Mouse (Mus musculus): ENCODE results near the gene Commd6. TPM values are rescaled to one million over a fixed set of nuclear protein-coding genes. Genes with fewer than 3 reads are reported as not detected.

The Commd6 gene
- 186 and 196 TPM in 2 replicates for polyA plus RNA-seq (2015; fragmentation: Nextera tagmentation; extraction: Ambion mirVana)

GRCm38 (mm10) chr14:101640153-101640843 is at the start of gene Commd6:
Gene Commd6 (minus strand): TSS chr14:101640686.
- Histone ChIP-seq H3K4me1 (replicated peaks; ENCODE audit: control insufficient read depth, insufficient read depth, low read length) (no peaks in the 10 kb centered on the region; the same call in 1 of the 2 replicates), H3K27me3 (replicated peaks; ENCODE audit: control insufficient read depth, insufficient read depth, low read length) (no peaks in the 10 kb centered on the region), H3K27ac (ENCODE audit: low read depth, low read length) (peak within 1 kb of the TSS; percentile 69), H3K36me3 (ENCODE audit: control insufficient read depth, insufficient read depth) (peaks cover 4% of the 10 kb centered on the region; the same call in 1 of the 2 replicates), H3K4me3 (ENCODE audit: low read depth, low read length) (peak within 1 kb of the TSS; percentile 65), H3K4me2 (replicated peaks; ENCODE audit: low read depth) (peak within 1 kb of the TSS; percentile 64), H3K9ac (ENCODE audit: low read depth, low read length) (peak within 1 kb of the TSS; percentile 59), H3K9me3 (ENCODE audit: control insufficient read depth) (no peaks in the 10 kb centered on the region)
- TF ChIP-seq CTCF (IDR thresholded peaks at IDR 0.05; ENCODE audit: low read depth): peak; percentile 21; the same call in 1 of the 2 replicates
- WGBS: under 1% methylated on average over 39 of the region's 39 CpGs
- ATAC-seq: peak; percentile 95

- no peak for ATAC-seq
Measured at GRCm38 (mm10) chr14:101688406-101688805, 47.9 kb upstream of the Commd6 start.

GRCm38 (mm10) chr14:101687696-101688095 is 47.2 kb upstream of the Commd6 start:
- Histone ChIP-seq H3K4me2 (replicated peaks; ENCODE audit: low read depth) (no peak overlapping the region), H3K4me1 (replicated peaks; ENCODE audit: control insufficient read depth, insufficient read depth, low read length) (no peaks in the 10 kb centered on the region), H3K27ac (ENCODE audit: low read depth, low read length) (no peak overlapping the region), H3K27me3 (replicated peaks; ENCODE audit: control insufficient read depth, insufficient read depth, low read length) (no peaks in the 10 kb centered on the region), H3K9me3 (ENCODE audit: control insufficient read depth) (no peaks in the 10 kb centered on the region), H3K9ac (ENCODE audit: low read depth, low read length) (no peak overlapping the region), H3K36me3 (ENCODE audit: control insufficient read depth, insufficient read depth) (no peaks in the 10 kb centered on the region), H3K4me3 (ENCODE audit: low read depth, low read length) (no peak overlapping the region)
- ATAC-seq: no peak
- WGBS: 80% methylated on average over 6 of the region's 6 CpGs
- TF ChIP-seq CTCF (IDR thresholded peaks at IDR 0.05; ENCODE audit: low read depth): no peak

More at GRCm38 (mm10) chr14:101688406-101688805, 47.9 kb upstream of the Commd6 start:
- 80% methylated on average over 2 of the region's 2 CpGs for WGBS
- H3K4me1 ChIP-seq (replicated peaks; ENCODE audit: control insufficient read depth, insufficient read depth, low read length): no peaks in the 10 kb centered on the region
- no peak for TF ChIP-seq CTCF (IDR thresholded peaks at IDR 0.05; ENCODE audit: low read depth)
- H3K9ac ChIP-seq (ENCODE audit: low read depth, low read length): no peak overlapping the region
- no peak overlapping the region for H3K4me2 ChIP-seq (replicated peaks; ENCODE audit: low read depth)
- H3K27me3 ChIP-seq (replicated peaks; ENCODE audit: control insufficient read depth, insufficient read depth, low read length): no peaks in the 10 kb centered on the region
- H3K36me3 ChIP-seq (ENCODE audit: control insufficient read depth, insufficient read depth): peaks cover 2% of the 10 kb centered on the region; the same call in 1 of the 2 replicates
- H3K9me3 ChIP-seq (ENCODE audit: control insufficient read depth): no peaks in the 10 kb centered on the region
- H3K4me3 ChIP-seq (ENCODE audit: low read depth, low read length): no peak overlapping the region
- no peak overlapping the region for H3K27ac ChIP-seq (ENCODE audit: low read depth, low read length)

GRCm38 (mm10) chr14:101672226-101672625 is 31.7 kb upstream of the Commd6 start:
- Histone ChIP-seq H3K9me3 (ENCODE audit: control insufficient read depth) (no peaks in the 10 kb centered on the region), H3K27me3 (replicated peaks; ENCODE audit: control insufficient read depth, insufficient read depth, low read length) (no peaks in the 10 kb centered on the region), H3K4me1 (replicated peaks; ENCODE audit: control insufficient read depth, insufficient read depth, low read length) (no peaks in the 10 kb centered on the region), H3K4me3 (ENCODE audit: low read depth, low read length) (no peak overlapping the region), H3K36me3 (ENCODE audit: control insufficient read depth, insufficient read depth) (peaks cover 17% of the 10 kb centered on the region), H3K4me2 (replicated peaks; ENCODE audit: low read depth) (no peak overlapping the region), H3K9ac (ENCODE audit: low read depth, low read length) (no peak overlapping the region), H3K27ac (ENCODE audit: low read depth, low read length) (no peak overlapping the region)
- ATAC-seq: no peak
- no peak for TF ChIP-seq CTCF (IDR thresholded peaks at IDR 0.05; ENCODE audit: low read depth)
- 97% methylated on average over 1 of the region's 1 CpGs for WGBS

- TF ChIP-seq CTCF (IDR thresholded peaks at IDR 0.05; ENCODE audit: low read depth): no peak
- Histone ChIP-seq H3K36me3 (ENCODE audit: control insufficient read depth, insufficient read depth) (peaks cover 8% of the 10 kb centered on the region), H3K9me3 (ENCODE audit: control insufficient read depth) (no peaks in the 10 kb centered on the region), H3K27ac (ENCODE audit: low read depth, low read length) (no peak overlapping the region), H3K4me2 (replicated peaks; ENCODE audit: low read depth) (no peak overlapping the region), H3K9ac (ENCODE audit: low read depth, low read length) (no peak overlapping the region), H3K4me1 (replicated peaks; ENCODE audit: control insufficient read depth, insufficient read depth, low read length) (no peaks in the 10 kb centered on the region), H3K27me3 (replicated peaks; ENCODE audit: control insufficient read depth, insufficient read depth, low read length) (no peaks in the 10 kb centered on the region), H3K4me3 (ENCODE audit: low read depth, low read length) (no peak overlapping the region)
- ATAC-seq: no peak
- WGBS: 93% methylated on average over 7 of the region's 7 CpGs
Measured at GRCm38 (mm10) chr14:101668626-101669025, 28.1 kb upstream of the Commd6 start.

GRCm38 (mm10) chr14:101666536-101666935 is 26.1 kb upstream of the Commd6 start:
- no peaks in the 10 kb centered on the region for H3K4me1 ChIP-seq (replicated peaks; ENCODE audit: control insufficient read depth, insufficient read depth, low read length)
- no peaks in the 10 kb centered on the region for H3K9me3 ChIP-seq (ENCODE audit: control insufficient read depth)
- TF ChIP-seq CTCF (IDR thresholded peaks at IDR 0.05; ENCODE audit: low read depth): 0 out of 2 replicates have a peak, but pooled peaks have one; percentile 16
- no peak overlapping the region for H3K4me2 ChIP-seq (replicated peaks; ENCODE audit: low read depth)
- no peaks in the 10 kb centered on the region for H3K27me3 ChIP-seq (replicated peaks; ENCODE audit: control insufficient read depth, insufficient read depth, low read length)
- no peak overlapping the region for H3K9ac ChIP-seq (ENCODE audit: low read depth, low read length)
- no peak for ATAC-seq
- H3K27ac ChIP-seq (ENCODE audit: low read depth, low read length): no peak overlapping the region
- 84% methylated on average over 5 of the region's 5 CpGs for WGBS
- no peak overlapping the region for H3K4me3 ChIP-seq (ENCODE audit: low read depth, low read length)
- H3K36me3 ChIP-seq (ENCODE audit: control insufficient read depth, insufficient read depth): peaks cover 7% of the 10 kb centered on the region

Data from intestine, postnatal 0 days (tissue).